8 mouse cellular contexts compared by ENCODE assay signal in the genomic region with DNA sequence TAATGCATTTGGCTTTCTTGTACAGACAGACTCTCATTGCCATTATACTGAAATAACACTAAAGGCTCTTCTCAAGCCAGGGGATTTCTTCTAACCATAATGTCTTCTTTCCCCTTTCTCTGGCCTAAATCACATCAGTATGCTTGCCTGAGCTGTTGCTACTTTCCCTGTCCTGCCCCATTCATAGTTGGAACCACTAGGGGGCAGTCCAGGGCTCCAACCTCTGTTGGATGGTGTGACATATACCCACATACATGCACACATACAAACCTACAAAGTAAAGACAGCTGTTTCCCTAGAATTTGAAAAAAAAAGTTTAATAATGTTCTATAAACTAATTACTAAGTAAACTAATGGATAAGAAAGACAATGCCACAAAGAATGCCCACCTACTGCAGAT.
A peak's percentile ranks its signal among the peaks of the same experiment; 100 is the strongest.
DNase-seq lines count a peak whose midpoint lies in the region; ATAC-seq and TF ChIP-seq lines count a peak whose summit lies in the region.

No protein-coding gene starts in this region.

- H3K9me3 ChIP-seq in lung, postnatal 0 days (ENCODE audit: low read length): no peaks in the 10 kb centered on the region
- H3K9me3 ChIP-seq in forebrain, embryonic 16.5 days (ENCODE audit: control insufficient read depth, low read length): no peaks in the 10 kb centered on the region

- H3K27me3 ChIP-seq in testis, adult 2 months (ENCODE audit: control insufficient read depth, insufficient read depth, low read length): no peaks in the 10 kb centered on the region
- no peaks in the 10 kb centered on the region for H3K27me3 ChIP-seq in lung, postnatal 0 days (replicated peaks; ENCODE audit: insufficient read depth, low read length)
- H3K27me3 ChIP-seq in forebrain, embryonic 16.5 days (replicated peaks; ENCODE audit: control insufficient read depth, insufficient read depth, low read length): no peaks in the 10 kb centered on the region

- peak; percentile 27; the same call in 1 of the 2 replicates for TF ChIP-seq CTCF in testis, adult 2 months (IDR thresholded peaks at IDR 0.05; ENCODE audit: control insufficient read depth, insufficient read depth, insufficient replicate concordance, low read depth, low read length)
- TF ChIP-seq CTCF in lung, postnatal 0 days (IDR thresholded peaks at IDR 0.05): peak; percentile 54

- H3K4me2 ChIP-seq in lung, postnatal 0 days (replicated peaks; ENCODE audit: low read depth, low read length): no peak overlapping the region
- H3K4me2 ChIP-seq in forebrain, embryonic 16.5 days (ENCODE audit: low read length): no peak overlapping the region

- no peak overlapping the region for H3K27ac ChIP-seq in testis, adult 2 months (ENCODE audit: control insufficient read depth, insufficient read depth, low read depth, low read length)
- H3K27ac ChIP-seq in lung, postnatal 0 days (ENCODE audit: low read length): no peak overlapping the region
- no peak overlapping the region for H3K27ac ChIP-seq in forebrain, embryonic 16.5 days (ENCODE audit: low read length)

- no peak for TF ChIP-seq POLR2A in testis, adult 2 months (IDR thresholded peaks at IDR 0.05; ENCODE audit: control insufficient read depth, low read depth, low read length)

- H3K4me3 ChIP-seq in testis, adult 2 months (ENCODE audit: control insufficient read depth, low read depth, low read length): no peak overlapping the region
- H3K4me3 ChIP-seq in lung, postnatal 0 days (ENCODE audit: low read depth, low read length): no peak overlapping the region
- no peak overlapping the region for H3K4me3 ChIP-seq in forebrain, embryonic 16.5 days (replicated peaks; ENCODE audit: low read length)

- no peak overlapping the region for H3K9ac ChIP-seq in lung, postnatal 0 days (replicated peaks; ENCODE audit: low read depth)
- no peak overlapping the region for H3K9ac ChIP-seq in forebrain, embryonic 16.5 days (replicated peaks; ENCODE audit: low read depth, low read length)

- no peak for TF ChIP-seq EP300 in lung, postnatal 0 days (IDR thresholded peaks at IDR 0.05)

- H3K36me3 ChIP-seq in testis, adult 2 months (ENCODE audit: control insufficient read depth, insufficient read depth, low read length): no peaks in the 10 kb centered on the region
- no peaks in the 10 kb centered on the region for H3K36me3 ChIP-seq in lung, postnatal 0 days (ENCODE audit: insufficient read depth, low read length)
- no peaks in the 10 kb centered on the region for H3K36me3 ChIP-seq in forebrain, embryonic 16.5 days (ENCODE audit: control insufficient read depth, insufficient read depth)

- peak; percentile 46 for DNase-seq in heart, adult 11 months
- DNase-seq in heart, postnatal 4 days: no peak
- no peak for DNase-seq in testis, postnatal 14 days (ENCODE audit: low spot score)
- no peak for DNase-seq in lung, postnatal 0 days (ENCODE audit: low spot score)
- DNase-seq in urinary bladder, postnatal 14 days (ENCODE audit: low spot score): no peak

- H3K4me1 ChIP-seq in testis, adult 2 months (ENCODE audit: control insufficient read depth, insufficient read depth, low read length): no peaks in the 10 kb centered on the region
- H3K4me1 ChIP-seq in lung, postnatal 0 days (ENCODE audit: insufficient read depth, low read depth, low read length): no peaks in the 10 kb centered on the region
- H3K4me1 ChIP-seq in forebrain, embryonic 16.5 days (replicated peaks; ENCODE audit: control insufficient read depth, insufficient read depth, low read length): no peaks in the 10 kb centered on the region

- no peak for ATAC-seq in lung, postnatal 0 days
- no peak for ATAC-seq in erythroblast, adult 5-6 weeks (replicated peaks; ENCODE audit: low FRiP score, poor library complexity, severe bottlenecking)
- no peak for ATAC-seq in forebrain, embryonic 16.5 days
